Mouse (Mus musculus) limb, embryonic 12.5 days (tissue): Measurements from ENCODE around the gene Aox3. TPM values are rescaled to one million over a fixed set of nuclear protein-coding genes. Genes with fewer than 3 reads are reported as not detected.

Experiments used
- ATAC-seq: fragments of 200-750 bp; cut with Nextera tagmentation; 2 replicates; pipeline ENCODE4 v1.8.0; 2017; ENCODE audit warnings: low read depth, moderate TSS enrichment; ENCODE audit not compliant: insufficient number of reproducible peaks, insufficient read depth, low FRiP score, low TSS enrichment
- H3K27ac ChIP-seq: fragments of 300-500 bp; sonication (generic); 2 replicates; pipeline ENCODE4 v1.5.1; 2016; ENCODE audit warnings: mild to moderate bottlenecking, moderate library complexity
- H3K27me3 ChIP-seq: fragments of 300-500 bp; sonication (generic); 2 replicates; pipeline ENCODE4 v1.6.1; 2016; ENCODE audit warnings: mild to moderate bottlenecking, moderate library complexity
- H3K36me3 ChIP-seq: fragments of 300-500 bp; sonication (generic); 2 replicates; pipeline ENCODE4 v1.6.1; 2016; ENCODE audit warnings: mild to moderate bottlenecking, moderate library complexity
- H3K4me1 ChIP-seq: fragments of 300-500 bp; sonication (generic); replicated peaks from 2 replicates; pipeline ENCODE4 v1.6.1; 2016
- H3K4me2 ChIP-seq: fragments of 300-500 bp; sonication (generic); 2 replicates; pipeline ENCODE4 v1.6.1; 2016; ENCODE audit warnings: mild to moderate bottlenecking, moderate library complexity
- H3K4me3 ChIP-seq: fragments of 300-500 bp; sonication (generic); replicated peaks from 2 replicates; pipeline ENCODE4 v1.5.1; 2016; ENCODE audit warnings: mild to moderate bottlenecking
- H3K9ac ChIP-seq: fragments of 300-500 bp; sonication (generic); replicated peaks from 2 replicates; pipeline ENCODE4 v1.6.1; 2016; ENCODE audit warnings: mild to moderate bottlenecking, moderate library complexity
- H3K9me3 ChIP-seq: fragments of 300-500 bp; sonication (generic); 2 replicates; pipeline ENCODE4 v1.6.1; 2016; ENCODE audit warnings: mild to moderate bottlenecking, moderate library complexity
- WGBS: fragments of 180-500 bp; shearing (Covaris S2); methylation state at CpG from one replicate; pipeline ENCODE4 v1.1.7; 2016; 5-methylcytosine and 5-hydroxymethylcytosine counted together
- polyA plus RNA-seq: library from polyadenylated mRNA; unstranded; fragments of >200 nt; fragmentation: Nextera tagmentation; extraction: Ambion mirVana; gene quantifications from 2 replicates; pipeline ENCODE4 v1.2.1, GENCODE M21; 2016

The Aox3 gene
- polyA plus RNA-seq, 1 experiment from 2014 or later, result 0.44 TPM

- Histone ChIP-seq H3K4me2 (no peak overlapping the region), H3K4me1 (no peaks in the 10 kb centered on the region), H3K27me3 (no peaks in the 10 kb centered on the region), H3K36me3 (no peaks in the 10 kb centered on the region), H3K9me3 (no peaks in the 10 kb centered on the region), H3K27ac (no peak overlapping the region), H3K4me3 (no peak overlapping the region), H3K9ac (no peak overlapping the region)
- WGBS, result 76% methylated on average over 4 of the region's 4 CpGs
- no peak for ATAC-seq
Observed at GRCm38 (mm10) chr1:58237527-58238299, 124.8 kb downstream of the Aox3 start.

GRCm38 (mm10) chr1:58238440-58238839 lies 125.5 kb downstream of the Aox3 start:
- no peak for ATAC-seq
- no peak overlapping the region for H3K4me2 ChIP-seq
- H3K27ac ChIP-seq, result no peak overlapping the region
- H3K4me3 ChIP-seq, result no peak overlapping the region
- WGBS, result 80% methylated on average over 5 of the region's 5 CpGs
- no peak overlapping the region for H3K9ac ChIP-seq
- H3K9me3 ChIP-seq, result no peaks in the 10 kb centered on the region
- no peaks in the 10 kb centered on the region for H3K4me1 ChIP-seq
- no peaks in the 10 kb centered on the region for H3K36me3 ChIP-seq
- H3K27me3 ChIP-seq, result no peaks in the 10 kb centered on the region

GRCm38 (mm10) chr1:58238961-58239360 lies 126.0 kb downstream of the Aox3 start:
- Histone ChIP-seq H3K27me3 (no peaks in the 10 kb centered on the region), H3K36me3 (no peaks in the 10 kb centered on the region), H3K27ac (no peak overlapping the region), H3K9ac (no peak overlapping the region), H3K4me2 (no peak overlapping the region), H3K4me1 (no peaks in the 10 kb centered on the region), H3K4me3 (no peak overlapping the region), H3K9me3 (no peaks in the 10 kb centered on the region)
- no peak for ATAC-seq
- 94% methylated on average over 9 of the region's 9 CpGs for WGBS

GRCm38 (mm10) chr1:58240347-58240746 lies 127.4 kb downstream of the Aox3 start:
- WGBS, result 74% methylated on average over 6 of the region's 6 CpGs
- Histone ChIP-seq H3K9ac (no peak overlapping the region), H3K4me3 (no peak overlapping the region), H3K9me3 (no peaks in the 10 kb centered on the region), H3K27ac (no peak overlapping the region), H3K36me3 (no peaks in the 10 kb centered on the region), H3K4me2 (no peak overlapping the region), H3K4me1 (no peaks in the 10 kb centered on the region), H3K27me3 (no peaks in the 10 kb centered on the region)
- ATAC-seq, result no peak

GRCm38 (mm10) chr1:58244487-58244886 lies 131.6 kb downstream of the Aox3 start:
- H3K4me3 ChIP-seq, result no peak overlapping the region
- no peak overlapping the region for H3K27ac ChIP-seq
- H3K9ac ChIP-seq, result no peak overlapping the region
- ATAC-seq, result no peak
- no peaks in the 10 kb centered on the region for H3K9me3 ChIP-seq
- H3K27me3 ChIP-seq, result no peaks in the 10 kb centered on the region
- H3K4me2 ChIP-seq, result no peak overlapping the region
- no peaks in the 10 kb centered on the region for H3K4me1 ChIP-seq
- no peaks in the 10 kb centered on the region for H3K36me3 ChIP-seq
- 78% methylated on average over 3 of the region's 3 CpGs for WGBS

- Histone ChIP-seq H3K27ac (no peak overlapping the region), H3K36me3 (no peaks in the 10 kb centered on the region), H3K4me2 (no peak overlapping the region), H3K9me3 (no peaks in the 10 kb centered on the region), H3K27me3 (no peaks in the 10 kb centered on the region), H3K9ac (no peak overlapping the region), H3K4me1 (no peaks in the 10 kb centered on the region; the same call in 1 of the 2 replicates), H3K4me3 (no peak overlapping the region)
- 74% methylated on average over 1 of the region's 1 CpGs for WGBS
- no peak for ATAC-seq
Observed at GRCm38 (mm10) chr1:58248518-58248917, 135.6 kb downstream of the Aox3 start.

Other genes with a start within 250 kb of the Aox3 start
- 24.4 and 24.5 TPM in 2 replicates for gene Sgo2a, start 117.2 kb upstream of the Aox3 start, polyA plus RNA-seq
- gene Kctd18, start 94.2 kb upstream of the Aox3 start, polyA plus RNA-seq, result 22.9 and 24.4 TPM in 2 replicates
- 0.10 and 0.17 TPM in 2 replicates for gene Aox1, start 83.2 kb upstream of the Aox3 start, polyA plus RNA-seq
- gene Aox4, start 97.3 kb downstream of the Aox3 start, polyA plus RNA-seq, result 0.09 and 0.26 TPM in 2 replicates
- gene Aox2, start 165.2 kb downstream of the Aox3 start, polyA plus RNA-seq, result 0.04 TPM in 1 of 2 replicates, not detected in the other